Mouse (Mus musculus) heart, embryonic 11.5 days (tissue): ENCODE results near the gene Zdhhc23. TPM values are rescaled to one million over a fixed set of nuclear protein-coding genes. Genes with fewer than 3 reads are reported as not detected.
A peak's percentile ranks its signal among the peaks of the same experiment; 100 is the strongest.

Experiments
- ATAC-seq: fragments of 200-750 bp; cut with Nextera tagmentation; replicated peaks from 2 replicates; pipeline ENCODE4 v1.8.0; 2017; ENCODE audit warnings: moderate library complexity; ENCODE audit not compliant: insufficient number of reproducible peaks, low FRiP score, low TSS enrichment
- H3K27ac ChIP-seq: fragments of 300-500 bp; sonication (generic); 2 replicates; pipeline ENCODE4 v1.5.1; 2014; ENCODE audit warnings: mild to moderate bottlenecking, low read depth, low read length
- H3K27me3 ChIP-seq: fragments of 300-500 bp; sonication (generic); 2 replicates; pipeline ENCODE4 v1.6.1; 2014; ENCODE audit warnings: mild to moderate bottlenecking, low read length, mixed read lengths; ENCODE audit not compliant: control insufficient read depth, insufficient read depth
- H3K36me3 ChIP-seq: fragments of 300-500 bp; sonication (generic); 2 replicates; pipeline ENCODE4 v1.6.1; 2014; ENCODE audit warnings: mild to moderate bottlenecking, low read length, moderate library complexity, mixed read lengths; ENCODE audit not compliant: control insufficient read depth, insufficient read depth
- H3K4me1 ChIP-seq: fragments of 300-500 bp; sonication (generic); 2 replicates; pipeline ENCODE4 v1.6.1; 2014; ENCODE audit warnings: low read length; ENCODE audit not compliant: control insufficient read depth, insufficient read depth
- H3K4me2 ChIP-seq: fragments of 300-500 bp; sonication (generic); 2 replicates; pipeline ENCODE4 v1.6.1; 2014; ENCODE audit warnings: mild to moderate bottlenecking, moderate library complexity
- H3K4me3 ChIP-seq: fragments of 300-500 bp; sonication (generic); 2 replicates; pipeline ENCODE4 v1.5.1; 2014; ENCODE audit warnings: low read depth, low read length
- H3K9ac ChIP-seq: fragments of 300-500 bp; sonication (generic); 2 replicates; pipeline ENCODE4 v1.6.1; 2014; ENCODE audit warnings: mild to moderate bottlenecking, low read depth, low read length, moderate library complexity
- H3K9me3 ChIP-seq: fragments of 300-500 bp; sonication (generic); replicated peaks from 2 replicates; pipeline ENCODE4 v1.6.1; 2016; ENCODE audit warnings: low read length; ENCODE audit not compliant: control insufficient read depth
- WGBS: fragments of 180-500 bp; shearing (Covaris S2); extraction: QIAGEN DNeasy Blood & Tissue Kit; methylation state at CpG from one replicate; pipeline ENCODE4 v1.1.7; 2014; ENCODE audit not compliant: insufficient replicate concordance; 5-methylcytosine and 5-hydroxymethylcytosine counted together
- polyA plus RNA-seq: library from polyadenylated mRNA; unstranded; fragments of >200 nt; fragmentation: Nextera tagmentation; extraction: Ambion mirVana; gene quantifications from 2 replicates; pipeline ENCODE4 v1.2.1, GENCODE M21; 2014

Gene Zdhhc23
- polyA plus RNA-seq = 1.0 and 1.3 TPM in 2 replicates

DNA sequence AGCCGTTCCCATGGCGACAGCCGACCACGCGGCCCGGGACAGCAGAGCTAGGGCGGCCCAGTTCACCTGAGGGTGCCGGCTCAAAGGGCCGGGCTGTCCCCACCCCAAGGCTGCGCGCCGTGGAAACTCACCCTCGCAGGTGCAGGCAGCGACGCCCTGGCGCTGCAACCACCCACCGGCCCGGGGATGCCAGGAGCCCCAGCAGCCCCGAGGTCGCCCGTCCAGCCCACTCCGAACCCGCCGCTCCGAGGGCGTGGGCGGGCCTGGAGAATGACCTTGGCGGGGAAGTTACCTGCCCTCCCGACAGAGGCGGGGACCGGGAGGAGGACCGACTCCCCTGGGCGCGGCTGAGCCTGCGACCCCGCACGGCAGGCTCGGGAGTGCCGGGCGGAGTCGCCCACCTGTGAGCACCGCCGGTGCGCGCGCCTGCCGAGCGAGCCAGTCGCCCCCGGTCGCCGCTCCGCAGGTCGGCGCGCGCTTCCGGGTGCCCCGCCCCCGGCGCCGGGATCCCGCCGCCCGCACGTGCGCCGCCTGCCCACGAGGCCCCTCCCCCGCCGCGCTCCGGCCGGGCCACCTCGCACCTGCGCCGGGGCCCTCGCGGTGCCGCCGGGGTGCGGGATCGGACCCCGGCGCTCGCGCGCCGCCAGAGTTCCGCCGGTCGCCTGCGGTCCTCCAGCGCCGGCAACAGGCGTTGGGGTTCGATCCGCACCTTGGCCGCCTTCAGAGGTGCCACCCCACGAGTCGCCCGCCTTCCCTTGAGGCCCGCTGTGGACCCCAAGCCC, at the start of gene Zdhhc23:
Zdhhc23 (minus strand) TSS at position 464 of the 782 bp plus-strand sequence.
- H3K4me1 ChIP-seq = no peaks in the 10 kb centered on the region
- peak; percentile 69 for ATAC-seq
- no peaks in the 10 kb centered on the region for H3K36me3 ChIP-seq
- H3K27me3 ChIP-seq = peaks cover 12% of the 10 kb centered on the region
- peak within 1 kb of the TSS; percentile 76 for H3K4me3 ChIP-seq
- under 1% methylated on average over 100 of the region's 103 CpGs for WGBS
- H3K9ac ChIP-seq = peak within 1 kb of the TSS; percentile 63
- H3K9me3 ChIP-seq = no peaks in the 10 kb centered on the region
- peak within 1 kb of the TSS; percentile 100 for H3K4me2 ChIP-seq
- no peak within 1 kb of the TSS for H3K27ac ChIP-seq

GRCm38 (mm10) chr16:44029273-44029672, 49.7 kb upstream of the Zdhhc23 start:
- H3K27me3 ChIP-seq = no peaks in the 10 kb centered on the region
- WGBS = 40% methylated on average over 2 of the region's 2 CpGs

GRCm38 (mm10) chr16:44026822-44027221, 47.2 kb upstream of the Zdhhc23 start:
- Histone ChIP-seq H3K4me1 (no peaks in the 10 kb centered on the region), H3K27ac (no peak overlapping the region), H3K9ac (no peak overlapping the region), H3K4me2 (no peak overlapping the region), H3K36me3 (no peaks in the 10 kb centered on the region), H3K27me3 (no peaks in the 10 kb centered on the region), H3K4me3 (no peak overlapping the region), H3K9me3 (no peaks in the 10 kb centered on the region)
- WGBS = 85% methylated on average over 9 of the region's 9 CpGs
- no peak for ATAC-seq

More at GRCm38 (mm10) chr16:44029273-44029672, 49.7 kb upstream of the Zdhhc23 start:
- Histone ChIP-seq H3K9me3 (no peaks in the 10 kb centered on the region), H3K4me1 (no peaks in the 10 kb centered on the region), H3K9ac (no peak overlapping the region), H3K4me2 (no peak overlapping the region), H3K36me3 (no peaks in the 10 kb centered on the region), H3K27ac (no peak overlapping the region), H3K4me3 (no peak overlapping the region)
- no peak for ATAC-seq

- H3K4me2 ChIP-seq = no peak overlapping the region
Measured at GRCm38 (mm10) chr16:44026210-44026609, 46.6 kb upstream of the Zdhhc23 start.

GRCm38 (mm10) chr16:44018986-44019548, 39.5 kb upstream of the Zdhhc23 start:
- Histone ChIP-seq H3K27ac (peak overlapping the region; percentile 72), H3K9me3 (no peaks in the 10 kb centered on the region), H3K4me3 (no peak overlapping the region), H3K4me1 (peaks cover 11% of the 10 kb centered on the region; the same call in 1 of the 2 replicates), H3K36me3 (no peaks in the 10 kb centered on the region), H3K27me3 (no peaks in the 10 kb centered on the region), H3K4me2 (peak overlapping the region; percentile 50; the same call in 1 of the 2 replicates), H3K9ac (no peak overlapping the region)
- no peak for ATAC-seq
- WGBS = 71% methylated on average over 2 of the region's 2 CpGs

More at GRCm38 (mm10) chr16:44026210-44026609, 46.6 kb upstream of the Zdhhc23 start:
- Histone ChIP-seq H3K9ac (no peak overlapping the region), H3K36me3 (no peaks in the 10 kb centered on the region), H3K4me3 (no peak overlapping the region), H3K4me1 (no peaks in the 10 kb centered on the region), H3K27me3 (no peaks in the 10 kb centered on the region), H3K27ac (no peak overlapping the region), H3K9me3 (no peaks in the 10 kb centered on the region)
- WGBS = 66% methylated on average over 6 of the region's 6 CpGs
- no peak for ATAC-seq

GRCm38 (mm10) chr16:44018372-44018771, 38.8 kb upstream of the Zdhhc23 start:
- peaks cover 11% of the 10 kb centered on the region; the same call in 1 of the 2 replicates for H3K4me1 ChIP-seq
- no peak overlapping the region for H3K4me3 ChIP-seq
- H3K9ac ChIP-seq = no peak overlapping the region
- H3K9me3 ChIP-seq = no peaks in the 10 kb centered on the region
- peak overlapping the region; percentile 50 for H3K4me2 ChIP-seq
- H3K36me3 ChIP-seq = no peaks in the 10 kb centered on the region
- WGBS = 10% methylated on average over 7 of the region's 7 CpGs
- H3K27ac ChIP-seq = peak overlapping the region; percentile 72
- no peaks in the 10 kb centered on the region for H3K27me3 ChIP-seq
- ATAC-seq = peak; percentile 79

DNA sequence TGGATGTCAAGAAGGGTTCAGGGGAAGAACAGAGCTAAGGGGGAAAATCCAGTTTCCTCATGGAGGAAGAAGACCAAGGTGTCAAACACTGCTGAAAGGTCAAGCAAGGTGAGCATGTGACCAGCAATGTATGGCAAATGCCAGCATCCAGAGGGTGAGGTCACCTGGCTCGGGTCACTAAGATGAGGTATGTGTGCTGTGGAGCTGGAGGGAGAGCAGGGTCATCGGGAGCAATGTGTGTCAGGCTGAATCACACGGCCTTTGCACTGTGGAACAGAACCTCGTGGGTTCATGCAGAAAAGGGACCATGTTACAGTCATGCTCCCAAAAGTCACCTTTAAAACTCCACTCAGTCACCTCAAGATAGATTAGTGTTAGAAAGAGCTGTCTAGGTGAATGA, 38.1 kb upstream of the Zdhhc23 start:
- Histone ChIP-seq H3K36me3 (no peaks in the 10 kb centered on the region), H3K9ac (no peak overlapping the region), H3K4me2 (no peak overlapping the region), H3K27ac (no peak overlapping the region), H3K4me1 (peaks cover 11% of the 10 kb centered on the region; the same call in 1 of the 2 replicates), H3K27me3 (no peaks in the 10 kb centered on the region), H3K4me3 (no peak overlapping the region), H3K9me3 (no peaks in the 10 kb centered on the region)
- ATAC-seq = no peak
- 73% methylated on average over 4 of the region's 4 CpGs for WGBS

DNA sequence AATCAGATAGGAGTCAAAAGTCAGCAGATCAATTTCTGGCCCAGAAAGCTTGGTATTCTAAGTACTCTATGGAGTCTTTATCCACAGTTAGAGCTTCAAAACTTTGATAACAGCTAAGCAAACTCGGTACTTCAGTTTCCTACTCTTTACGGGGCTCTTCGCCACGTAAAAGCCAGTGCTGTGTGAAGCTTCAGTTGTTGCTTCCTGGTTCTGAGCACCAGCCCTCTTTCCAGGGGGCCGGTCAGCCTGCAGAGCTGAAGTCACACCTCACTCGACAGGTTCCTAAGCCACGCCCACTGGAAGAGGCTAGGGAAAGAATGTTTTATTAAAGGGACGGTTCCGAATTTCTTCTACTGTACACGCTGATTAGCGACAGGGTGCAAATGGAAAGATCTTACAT, 36.6 kb upstream of the Zdhhc23 start:
- 0 out of 2 replicates have a peak, but pooled peaks have one; percentile 62 for ATAC-seq
- no peak overlapping the region for H3K27ac ChIP-seq
- WGBS = 5% methylated on average over 11 of the region's 11 CpGs

More for the DNA sequence above, 36.6 kb upstream of the Zdhhc23 start:
- Histone ChIP-seq H3K9me3 (no peaks in the 10 kb centered on the region), H3K4me3 (peak overlapping the region; percentile 39), H3K36me3 (no peaks in the 10 kb centered on the region), H3K4me2 (peak overlapping the region; percentile 59), H3K9ac (peak overlapping the region; percentile 66), H3K4me1 (peaks cover 11% of the 10 kb centered on the region; the same call in 1 of the 2 replicates), H3K27me3 (no peaks in the 10 kb centered on the region)
